Mouse (Mus musculus) urinary bladder, postnatal 25 days (tissue): ENCODE measurements around the gene Cd24a.

Experiments used
- DNase-seq: peaks from one replicate; pipeline ENCODE4 v3.0.0; 2022; ENCODE audit warnings: low spot score

Gene Cd24a

DNA sequence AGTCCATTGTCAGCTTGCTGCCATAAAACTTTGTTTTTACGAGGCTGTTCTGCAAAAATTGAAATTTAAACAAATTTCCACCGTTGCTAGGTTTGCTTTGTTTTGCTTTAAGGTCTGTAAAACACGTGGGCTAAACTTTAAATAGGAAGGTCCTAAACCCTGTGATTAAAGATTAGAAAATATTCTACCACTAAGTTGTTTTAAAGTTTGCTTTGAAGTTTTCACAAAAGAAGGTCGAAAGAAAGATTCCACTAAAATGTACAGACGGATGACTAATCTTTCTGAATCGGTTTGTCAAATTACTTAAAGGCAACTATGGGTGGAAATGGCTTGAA lies at the start of gene Cd24a:
Gene Cd24a (plus strand): TSS at position 288 of the 335 bp plus-strand sequence.
- DNase-seq, result no peak

- DNase-seq, result no peak
Observed at GRCm38 (mm10) chr10:43534382-43534781, 43.7 kb upstream of the Cd24a start.

- no peak for DNase-seq
Observed at GRCm38 (mm10) chr10:43537652-43538051, 40.4 kb upstream of the Cd24a start.

DNA sequence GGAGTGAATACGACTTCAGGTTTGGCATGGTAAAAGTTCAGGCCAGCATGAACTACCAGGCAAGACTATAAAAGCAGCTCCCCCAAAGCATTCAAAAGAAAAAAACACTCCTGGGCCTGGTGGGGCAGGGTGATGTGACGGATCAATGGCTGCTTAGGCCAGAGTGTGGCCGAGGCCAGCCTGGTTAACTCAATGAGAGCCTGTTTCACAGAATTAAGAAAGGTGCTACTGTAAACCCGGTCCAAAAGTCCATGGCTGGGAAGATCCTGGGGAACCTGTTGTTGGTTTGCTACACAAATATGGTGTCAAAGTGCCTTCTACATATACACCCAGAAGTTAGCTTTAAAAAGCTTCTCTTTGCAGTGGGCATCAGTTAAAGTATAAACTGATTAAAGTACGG lies 39.3 kb upstream of the Cd24a start:
- DNase-seq, result no peak

DNA sequence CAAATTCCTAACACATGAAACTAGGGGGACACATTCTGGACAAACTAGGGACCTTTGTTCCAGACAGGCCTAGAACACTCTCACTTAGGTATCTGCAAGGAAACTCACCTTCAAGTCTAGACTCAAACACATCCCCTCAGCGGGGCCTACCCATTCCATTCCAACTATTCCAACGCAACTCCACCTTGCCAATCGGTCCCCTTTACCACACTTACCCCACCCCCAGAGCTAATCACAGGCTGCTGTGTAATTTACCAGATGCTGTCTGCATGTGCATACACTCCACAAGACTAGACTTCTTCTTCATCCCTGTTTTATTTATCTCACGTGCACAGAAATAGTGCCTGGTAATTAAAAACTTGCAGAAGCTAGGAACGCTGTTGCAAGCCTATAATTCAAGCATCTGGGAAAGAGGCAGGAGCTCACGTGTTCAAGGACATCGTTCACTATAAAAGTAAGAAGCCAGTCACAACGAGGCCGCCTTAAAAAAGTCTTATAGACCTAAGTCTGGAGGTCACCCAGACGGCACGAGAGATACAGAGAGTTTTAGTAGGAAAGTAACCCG lies 38.3 kb upstream of the Cd24a start:
- no peak for DNase-seq

- peak; percentile 96 for DNase-seq
Observed at GRCm38 (mm10) chr10:43540442-43541152, 37.5 kb upstream of the Cd24a start, which contains the start of gene 1700021F05Rik. Gene 1700021F05Rik, minus strand, starts transcription at chr10:43540994.

- DNase-seq, result no peak
Observed at GRCm38 (mm10) chr10:43541153-43541544, 36.9 kb upstream of the Cd24a start.

DNA sequence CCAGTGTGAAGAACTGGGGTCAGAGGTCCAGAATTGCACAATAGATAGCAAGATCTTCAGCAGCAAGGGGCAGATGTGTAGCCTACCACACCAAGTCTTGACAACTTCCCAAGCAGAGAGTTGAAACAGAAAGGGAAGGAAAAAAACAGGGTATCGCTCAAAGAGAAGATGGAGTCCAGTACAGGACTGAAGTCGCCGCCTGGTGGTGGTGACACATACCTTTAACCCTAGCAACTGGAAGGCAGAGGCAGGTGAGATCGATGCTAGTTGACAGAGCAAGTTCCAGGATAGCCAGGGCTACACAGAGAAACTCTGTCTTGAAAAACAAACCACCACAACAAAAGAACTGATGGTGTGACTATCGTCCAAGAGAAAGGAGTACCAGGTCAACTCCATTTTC lies 28.7 kb upstream of the Cd24a start:
- DNase-seq, result no peak

- no peak for DNase-seq
Observed at GRCm38 (mm10) chr10:43550923-43551322, 27.2 kb upstream of the Cd24a start.

GRCm38 (mm10) chr10:43551388-43551787 lies 26.7 kb upstream of the Cd24a start:
- no peak for DNase-seq

DNA sequence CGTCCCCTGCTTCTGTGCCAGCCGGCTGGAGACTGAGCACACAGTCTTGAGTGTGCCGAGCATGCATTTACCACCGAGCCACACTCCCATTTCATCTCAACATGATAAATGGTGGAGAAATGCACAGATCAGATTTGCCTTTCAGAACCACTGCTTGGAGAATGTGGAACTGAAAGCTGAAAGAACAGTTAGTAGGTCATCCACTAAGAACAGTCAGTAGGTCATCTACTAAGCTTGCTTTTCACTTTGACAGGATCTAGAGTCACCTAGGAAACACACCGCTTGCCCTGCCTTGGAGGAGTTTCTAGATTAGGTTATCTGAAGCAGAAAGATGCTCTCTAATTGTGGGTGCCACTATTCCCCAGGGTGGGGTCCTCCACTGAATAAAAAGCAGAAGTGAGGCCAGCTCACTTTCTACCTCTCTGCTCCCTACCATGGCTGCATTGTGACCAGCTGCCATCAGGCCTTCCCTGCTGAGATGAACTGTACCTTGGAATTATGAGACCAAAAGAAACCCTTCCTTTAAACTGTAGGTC lies 20.4 kb upstream of the Cd24a start:
- DNase-seq, result no peak

DNA sequence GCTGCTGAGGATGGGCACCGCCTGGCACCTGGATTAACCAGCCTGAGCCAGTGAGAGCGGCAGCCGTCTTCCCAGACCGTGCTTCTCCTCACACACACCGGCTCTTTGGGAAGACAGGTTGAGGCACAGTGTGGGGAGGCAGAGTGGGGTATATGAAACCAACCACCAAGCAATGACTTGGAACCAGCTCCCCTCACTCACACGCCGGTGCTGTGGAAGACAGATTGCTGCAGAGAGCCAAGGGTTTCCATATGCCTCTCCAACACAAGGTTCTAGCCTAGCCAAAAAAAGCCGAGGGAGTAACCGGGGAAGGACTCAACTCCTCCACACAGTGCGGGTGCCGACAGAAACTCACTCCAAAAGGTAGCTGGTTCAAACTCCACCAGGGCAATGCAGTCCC lies 18.8 kb upstream of the Cd24a start:
- DNase-seq, result no peak

DNA sequence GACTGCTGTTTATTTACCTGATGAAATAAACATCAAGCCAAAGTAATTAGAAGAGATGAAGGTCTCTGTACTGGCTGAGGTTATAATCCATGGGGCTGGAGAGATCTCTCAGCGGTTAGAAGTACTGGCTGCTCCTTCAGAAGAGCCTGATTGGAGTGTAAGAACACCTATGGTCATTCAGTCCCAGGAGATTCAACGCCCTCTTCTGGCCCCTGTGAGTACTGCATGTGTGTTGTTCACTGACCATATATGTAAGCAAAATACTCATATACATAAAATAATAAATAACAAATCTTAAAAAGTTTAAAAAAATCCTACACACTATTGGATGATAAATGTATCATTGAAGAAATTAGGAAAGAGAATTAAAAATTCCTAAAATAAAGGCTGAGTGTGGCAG lies 17.3 kb upstream of the Cd24a start:
- DNase-seq, result no peak

- DNase-seq, result no peak
Observed at GRCm38 (mm10) chr10:43561311-43561710, 16.8 kb upstream of the Cd24a start.

GRCm38 (mm10) chr10:43574352-43574751 lies 3.7 kb upstream of the Cd24a start:
- DNase-seq, result no peak

DNA sequence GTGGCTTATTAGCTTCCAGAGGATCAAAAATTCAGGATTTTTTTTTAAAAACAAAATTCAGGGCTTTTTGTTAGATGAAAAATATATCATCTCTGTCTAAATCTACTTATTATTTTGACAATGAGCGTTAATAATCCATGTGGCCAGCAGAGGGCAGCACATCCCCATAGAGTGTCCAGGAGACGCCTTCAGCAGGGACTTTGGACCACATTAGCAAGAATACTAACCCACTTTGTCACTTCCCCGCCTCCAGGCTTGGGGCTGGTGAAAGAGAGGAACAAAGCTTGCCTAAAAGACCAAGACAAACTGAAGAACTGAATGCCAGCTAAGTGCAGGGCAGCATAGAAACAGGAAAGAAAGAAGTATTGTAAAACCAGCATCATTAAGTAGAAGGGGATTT lies 3.1 kb upstream of the Cd24a start:
- DNase-seq, result peak; percentile 85

DNA sequence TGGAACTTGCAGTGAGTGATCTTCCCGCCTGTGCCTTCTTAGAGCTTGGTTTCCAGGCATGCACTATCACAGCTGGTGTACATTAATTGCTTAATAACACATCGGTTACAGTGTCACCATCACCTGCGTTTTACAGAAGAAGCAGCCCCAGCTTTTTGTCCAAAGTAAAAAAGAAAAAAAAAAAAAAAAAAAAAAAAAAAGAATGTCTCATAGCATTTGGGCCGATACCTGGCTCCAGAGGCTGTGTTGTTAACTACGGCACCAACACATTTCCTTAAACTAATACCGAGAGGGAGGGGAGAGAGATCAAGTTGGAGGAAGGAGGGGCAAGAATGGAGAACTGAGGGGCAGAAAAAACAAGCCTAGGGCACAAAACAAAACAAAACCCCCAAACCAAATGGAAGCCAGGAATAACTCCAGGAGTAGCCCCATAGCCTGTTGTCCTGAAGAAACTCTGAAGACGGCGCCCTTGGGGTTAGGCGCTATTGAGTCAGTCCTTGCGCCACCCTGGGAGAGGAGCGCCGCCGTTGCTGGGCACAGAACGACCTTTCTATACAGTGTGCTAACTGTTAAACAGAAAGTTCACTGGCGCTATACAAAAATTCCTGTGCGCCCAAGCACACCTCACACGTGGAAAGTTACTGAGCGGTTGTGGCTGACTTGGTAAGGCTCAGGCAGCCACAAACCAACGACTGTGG lies 636 bp upstream of the Cd24a start:
- peak; percentile 23 for DNase-seq

GRCm38 (mm10) chr10:43578366-43578753 lies 276 bp downstream of the Cd24a start:
- DNase-seq, result peak; percentile 46

GRCm38 (mm10) chr10:43578754-43579380 lies 783 bp downstream of the Cd24a start:
- DNase-seq, result peak; percentile 62

GRCm38 (mm10) chr10:43579381-43580261 lies 1.5 kb downstream of the Cd24a start:
- DNase-seq, result peak; percentile 40

- no peak for DNase-seq
Observed at GRCm38 (mm10) chr10:43580649-43581078, 2.6 kb downstream of the Cd24a start.

DNA sequence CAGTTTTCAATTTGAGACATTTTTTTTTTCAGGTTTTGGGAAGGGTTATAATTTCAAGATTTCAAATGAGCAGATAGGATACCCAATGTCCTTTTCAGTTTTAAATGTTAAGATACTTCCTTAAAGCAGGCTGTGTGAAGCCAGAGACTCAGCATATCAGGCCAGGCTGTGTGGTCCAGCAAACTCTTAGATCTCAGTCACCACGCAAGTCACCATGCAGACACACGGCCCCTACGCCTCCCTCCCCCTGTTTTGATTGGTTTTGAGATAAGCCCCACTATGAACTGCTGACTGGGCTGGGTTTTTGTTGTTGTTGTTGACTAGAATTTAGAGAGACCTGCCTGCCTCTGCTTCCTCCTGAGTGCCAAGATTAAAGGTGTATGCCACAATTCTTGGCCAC lies 3.2 kb downstream of the Cd24a start:
- no peak for DNase-seq
